Mouse (Mus musculus) fat pad, adult 2 months (tissue): ENCODE measurements at regions not wholly inside any gene's neighbourhood (a gene's known extent, or its start where the extent isn't known, plus 50 kb on each side); places are given as distances from the start of the nearest gene placed in this dataset.
A peak's percentile ranks its signal among the peaks of the same experiment; 100 is the strongest.

Experiments
- DNase-seq: peaks from one replicate; pipeline ENCODE4 v3.0.0-alpha.2; 2011; ENCODE audit warnings: low read depth, low spot score; ENCODE audit errors: extremely low read depth

- DNase-seq = no peak
Measured at GRCm38 (mm10) chr11:8227772-8228425, 436.4 kb downstream of the Tns3 start.

DNA sequence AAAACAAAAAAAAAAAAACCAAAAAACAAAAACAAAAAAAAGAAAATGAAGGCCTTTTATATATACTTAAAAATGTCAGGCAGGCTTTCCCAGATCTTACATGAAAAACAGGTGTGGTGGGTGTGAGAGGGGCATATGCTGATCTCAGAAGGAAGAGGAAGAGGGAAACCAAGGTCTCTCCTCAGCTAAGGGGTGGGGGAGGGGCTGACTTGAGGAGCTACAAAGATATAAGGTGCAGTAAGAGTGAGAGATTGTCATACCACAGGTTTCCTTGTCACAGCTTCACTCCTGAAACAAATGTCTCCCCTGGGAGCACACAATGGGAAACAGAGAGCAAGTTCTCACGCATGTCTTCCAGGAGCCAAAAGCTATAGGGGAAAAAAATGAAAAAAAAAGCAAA is 440.0 kb downstream of the Tns3 start:
- no peak for DNase-seq

DNA sequence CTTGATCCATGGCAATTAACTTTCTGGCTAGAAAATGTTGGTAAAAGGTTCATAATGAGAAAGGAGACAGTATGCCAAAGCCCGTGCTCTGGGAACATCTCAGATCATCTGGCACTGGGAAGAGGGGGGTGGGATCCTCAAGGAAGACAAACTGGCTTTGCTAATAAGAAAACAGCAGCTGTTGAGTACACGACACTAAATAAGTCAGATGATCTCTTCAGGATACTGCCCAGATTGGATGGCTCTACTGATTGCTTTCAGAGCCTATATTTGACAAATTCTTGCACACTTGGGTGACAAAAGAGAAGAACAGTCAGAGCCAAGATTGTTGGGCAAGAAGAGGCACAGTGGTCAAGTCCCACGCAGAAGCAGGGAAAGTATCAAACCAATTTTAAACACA is 443.7 kb downstream of the Tns3 start:
- peak; percentile 43 for DNase-seq

DNA sequence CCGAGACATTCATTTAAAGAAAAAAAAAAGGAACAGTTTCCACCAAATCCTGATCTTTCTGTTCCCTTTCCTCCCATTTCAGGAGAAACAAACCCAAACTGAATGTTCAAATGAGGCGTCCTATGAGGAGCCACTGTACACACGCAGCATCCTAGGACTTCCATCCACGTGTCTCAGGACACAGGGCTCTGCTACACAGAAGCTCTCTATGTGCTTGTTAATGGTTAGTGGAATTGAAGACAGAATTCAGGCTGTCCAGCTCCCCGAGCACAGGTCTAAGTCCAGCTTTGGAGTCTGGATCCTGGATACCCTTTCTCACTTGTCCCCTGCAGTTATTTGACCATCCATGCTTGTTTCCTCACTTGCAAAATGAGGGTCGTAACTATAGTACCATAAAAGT is 444.4 kb downstream of the Tns3 start:
- DNase-seq = no peak

DNA sequence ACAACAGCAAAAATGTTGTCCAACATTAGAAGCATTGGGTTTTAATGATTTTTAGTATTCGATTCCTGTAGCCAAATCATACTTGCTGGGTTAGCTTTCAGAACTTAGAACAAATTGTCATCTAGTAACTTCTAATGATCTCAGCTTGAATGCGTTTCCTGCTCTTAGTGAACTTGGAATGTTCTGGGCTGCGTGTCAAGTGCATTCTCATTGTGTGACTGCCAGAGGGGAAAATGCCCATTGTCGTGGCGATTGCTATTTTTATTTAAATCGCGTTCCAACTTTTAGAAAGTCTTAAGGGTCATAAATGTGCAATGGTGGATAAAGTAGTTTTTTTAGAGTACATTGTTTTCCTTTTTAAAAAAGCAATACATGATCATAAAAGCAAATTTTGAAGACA is 448.7 kb downstream of the Tns3 start:
- no peak for DNase-seq

GRCm38 (mm10) chr11:8214305-8214903 is 449.9 kb downstream of the Tns3 start:
- DNase-seq = peak; percentile 66

GRCm38 (mm10) chr11:8213130-8213529 is 451.2 kb downstream of the Tns3 start:
- no peak for DNase-seq

- no peak for DNase-seq
Measured at GRCm38 (mm10) chr11:8212714-8213113, 451.6 kb downstream of the Tns3 start.

- no peak for DNase-seq
Measured at GRCm38 (mm10) chr11:8209041-8209440, 455.3 kb downstream of the Tns3 start.

GRCm38 (mm10) chr11:8199293-8199692 is 465.0 kb downstream of the Tns3 start:
- no peak for DNase-seq
